In genomic region chr3:90603623-90604022, GRCm38 (mm10) we compare ENCODE assay signal across 8 mouse cellular contexts. TPM values are rescaled to one million over a fixed set of nuclear protein-coding genes. Genes with fewer than 3 reads are reported as not detected.
DNase-seq lines count a peak whose midpoint lies in the region; ATAC-seq and TF ChIP-seq lines count a peak whose summit lies in the region.

Gene S100a4, plus strand, starts transcription at chr3:90603771.

- no peaks in the 10 kb centered on the region for H3K9me3 ChIP-seq in heart, embryonic 15.5 days (replicated peaks)

- intact Hi-C loops in gastrocnemius, adult 2 months (cut with DNase I): no loop called here
- intact Hi-C loops in left cerebral cortex, postnatal 25 days (cut with DNase I): no loop called here

- H3K27me3 ChIP-seq in heart, embryonic 15.5 days: no peaks in the 10 kb centered on the region
- no peaks in the 10 kb centered on the region for H3K27me3 ChIP-seq in splenic B cell, adult 2 months (ENCODE audit: control insufficient read depth, insufficient read depth, low read length, poor library complexity, severe bottlenecking)

- H3K27ac ChIP-seq in gastrocnemius, adult 2 months: peak within 1 kb of the TSS; percentile 84
- peak within 1 kb of the TSS; percentile 35 for H3K27ac ChIP-seq in heart, embryonic 15.5 days

- WGBS in heart, embryonic 15.5 days: 34% methylated on average over 3 of the region's 3 CpGs

- peak within 1 kb of the TSS; percentile 53 for H3K4me3 ChIP-seq in gastrocnemius, adult 2 months
- no peak within 1 kb of the TSS for H3K4me3 ChIP-seq in heart, embryonic 15.5 days

- H3K9ac ChIP-seq in heart, embryonic 15.5 days: no peak within 1 kb of the TSS

- TF ChIP-seq CTCF in gastrocnemius, adult 2 months (IDR thresholded peaks at IDR 0.05): no peak

- H3K4me1 ChIP-seq in heart, embryonic 15.5 days (replicated peaks): peaks cover 29% of the 10 kb centered on the region

- DNase-seq in gastrocnemius, adult 2 months: no peak
- DNase-seq in gastrocnemius, postnatal 10 days: no peak
- DNase-seq in urinary bladder, adult 2 months (ENCODE audit: low spot score): no peak
- no peak for DNase-seq in urinary bladder, postnatal 25 days (ENCODE audit: low spot score)
- peak; percentile 46 for DNase-seq in splenic B cell, adult 2 months (ENCODE audit: low read depth, low spot score)
- DNase-seq in adrenal gland, adult 8-10 months: no peak
- DNase-seq in left cerebral cortex, postnatal 25 days (ENCODE audit: low spot score in 2 of 2): no peak

- ATAC-seq in heart, embryonic 15.5 days (replicated peaks; ENCODE audit: insufficient number of reproducible peaks, insufficient read depth, low FRiP score, low read depth): no peak; the same call in 1 of the 2 replicates

- H3K36me3 ChIP-seq in heart, embryonic 15.5 days: no peaks in the 10 kb centered on the region
- H3K36me3 ChIP-seq in splenic B cell, adult 2 months (ENCODE audit: control insufficient read depth, insufficient read depth, low read length, poor library complexity, severe bottlenecking): no peaks in the 10 kb centered on the region

- H3K4me2 ChIP-seq in heart, embryonic 15.5 days: no peak within 1 kb of the TSS

RNA-seq across cellular contexts. Expression of gene S100a4, which starts in this region (rescaled TPM):
- total RNA-seq in gastrocnemius, adult 2 months (2021): 10 to 100 TPM in 1 of 2 experiments, 1 to 10 TPM in 1; 9.5 to 17.4 TPM
- 10 to 100 TPM in 1 of 2 experiments, 1 to 10 TPM in 1; 9.6 to 20.1 TPM for total RNA-seq in gastrocnemius, postnatal 10 days (2021)
- polyA plus RNA-seq in urinary bladder, adult 2 months (2012; rRNA removed): 263 and 329 TPM in 2 replicates
- polyA plus RNA-seq in heart, embryonic 15.5 days (2015; fragmentation: Nextera tagmentation; extraction: Ambion mirVana): 2.8 and 7.5 TPM in 2 replicates
- 10 to 100 TPM in 2 of 4 experiments, 1 to 10 TPM in 2; 7.5 to 22.9 (median 12.5) TPM for total RNA-seq in adrenal gland, adult 8-10 months (2022)
- 1 to 10 TPM; 3.6 to 7.5 TPM for total RNA-seq in left cerebral cortex, postnatal 25 days (2021)

Comparison
In these comparisons a context has a peak if more than half of its experiments do, and no peak if none do; other contexts are left out.
1. RNA of gene S100a4 (polyA plus RNA-seq): 263 to 329 TPM in urinary bladder, adult 2 months; 2.8 to 7.5 TPM in heart, embryonic 15.5 days; every median in the first group is over 10 times any median in the second.